Mouse (Mus musculus): Measurements from ENCODE around the gene Ifna4.

- no peak for TF ChIP-seq CTCF (IDR thresholded peaks at IDR 0.05)
- no peak for TF ChIP-seq EP300 (IDR thresholded peaks at IDR 0.05)
These were observed 23.4 kb downstream of the Ifna4 start for GRCm38 (mm10) chr4:88865011-88865569.

All from lung, postnatal 0 days (tissue).